Mouse (Mus musculus) hematopoietic stem cell, adult 5-6 weeks (primary cell): Measurements from ENCODE around the gene Sf3a2. TPM values are rescaled to one million over a fixed set of nuclear protein-coding genes. Genes with fewer than 3 reads are reported as not detected.
A peak's percentile ranks its signal among the peaks of the same experiment; 100 is the strongest.

ENCODE experiments used
- ATAC-seq, 2 experiments: fragments of 125-278 bp in 1 of 2; replicated peaks in 1 of 2; 2 replicates each; pipeline ENCODE4 v1.8.0; 2016 to 2017; ENCODE audit warnings: inconsistent platforms in 2 of 2, mild to moderate bottlenecking in 2 of 2, moderate number of reproducible peaks in 2 of 2, low read depth in 1 of 2, moderate TSS enrichment in 1 of 2; ENCODE audit not compliant: low FRiP score in 2 of 2, poor library complexity in 2 of 2, severe bottlenecking in 2 of 2, insufficient read depth in 1 of 2, low TSS enrichment in 1 of 2
- total RNA-seq: library from RNA; stranded (forward); fragments of 172-1452, 232-1000 nt; gene quantifications from 2 replicates; pipeline ENCODE4 v1.2.3, GENCODE M21; 2017

Gene Sf3a2
- total RNA-seq, 1 experiment from 2014 or later: 24.7 TPM

- no peak for ATAC-seq
These were observed 3.2 kb upstream of the Sf3a2 start for GRCm38 (mm10) chr10:80794750-80795149.

- no peak for ATAC-seq
These were observed 1.6 kb upstream of the Sf3a2 start for GRCm38 (mm10) chr10:80796307-80796848.

- ATAC-seq: peak; percentile 5 to 37; a peak in 2 of 4 replicates
These were observed 530 bp upstream of the Sf3a2 start for GRCm38 (mm10) chr10:80797186-80798149.

GRCm38 (mm10) chr10:80799070-80799566 is 1.1 kb downstream of the Sf3a2 start:
- ATAC-seq: no peak

GRCm38 (mm10) chr10:80802204-80802912 is 4.4 kb downstream of the Sf3a2 start:
- ATAC-seq: no peak

- ATAC-seq: no peak
These were observed 5.0 kb downstream of the Sf3a2 start for GRCm38 (mm10) chr10:80802996-80803395.

- ATAC-seq: no peak
These were observed 6.3 kb downstream of the Sf3a2 start for GRCm38 (mm10) chr10:80804340-80804739.

- no peak for ATAC-seq
These were observed 6.9 kb downstream of the Sf3a2 start, which contains the start of gene Amh for GRCm38 (mm10) chr10:80804916-80805315. Gene Amh, plus strand, starts transcription at chr10:80805243.

- ATAC-seq: no peak
These were observed 7.3 kb downstream of the Sf3a2 start for GRCm38 (mm10) chr10:80805322-80805721.

GRCm38 (mm10) chr10:80805925-80806324 is 7.9 kb downstream of the Sf3a2 start:
- peak; percentile 50 to 72; a peak in 3 of 4 replicates for ATAC-seq

GRCm38 (mm10) chr10:80806341-80807056 is 8.5 kb downstream of the Sf3a2 start:
- no peak for ATAC-seq

- ATAC-seq: peak in 1 of 2 experiments; percentile 38; a peak in 2 of 4 replicates
These were observed 9.1 kb downstream of the Sf3a2 start for GRCm38 (mm10) chr10:80807057-80807627.

GRCm38 (mm10) chr10:80808099-80808984 is 10.3 kb downstream of the Sf3a2 start:
- no peak for ATAC-seq

- no peak for ATAC-seq
These were observed 11.1 kb downstream of the Sf3a2 start for GRCm38 (mm10) chr10:80808985-80809632.

- ATAC-seq: no peak
These were observed 12.1 kb downstream of the Sf3a2 start for GRCm38 (mm10) chr10:80810084-80810483.
